Mouse (Mus musculus) bone marrow, adult 2 months (tissue): ENCODE data around the gene Spa17. TPM values are rescaled to one million over a fixed set of nuclear protein-coding genes. Genes with fewer than 3 reads are reported as not detected.
A peak's percentile ranks its signal among the peaks of the same experiment; 100 is the strongest.

Experiments used
- H3K27ac ChIP-seq: fragments of 200-500 bp; 2 replicates; pipeline ENCODE4 v1.5.1; 2012; ENCODE audit warnings: low read depth, mild to moderate bottlenecking, control low read depth, inconsistent platforms, low read length; ENCODE audit not compliant: control insufficient read depth, poor library complexity, insufficient read depth
- H3K4me1 ChIP-seq: fragments of 200-500 bp; 2 replicates; pipeline ENCODE4 v1.6.1; 2011; ENCODE audit warnings: low read length; ENCODE audit not compliant: control insufficient read depth, insufficient read depth
- H3K4me3 ChIP-seq: fragments of 200-500 bp; replicated peaks from 2 replicates; pipeline ENCODE3; 2011; ENCODE audit warnings: mild to moderate bottlenecking, low read depth, low read length, control low read depth; ENCODE audit not compliant: control insufficient read depth
- CTCF ChIP-seq: fragments of 200-500 bp; IDR thresholded peaks from 2 replicates; pipeline ENCODE4 v1.5.1; 2011; ENCODE audit warnings: low read length, control low read depth; ENCODE audit not compliant: control insufficient read depth, insufficient read depth
- POLR2A ChIP-seq: fragments of 200-500 bp; IDR thresholded peaks from 2 replicates; pipeline ENCODE4 v1.6.1; 2011; ENCODE audit warnings: low read depth, mild to moderate bottlenecking, control low read depth, low read length, borderline replicate concordance; ENCODE audit not compliant: control insufficient read depth
- WGBS: fragments of 180-500 bp; shearing (Covaris S2); methylation state at CpG from one replicate; pipeline ENCODE4 v1.1.7; 2018; 5-methylcytosine and 5-hydroxymethylcytosine counted together
- polyA plus RNA-seq: library from polyadenylated mRNA; stranded (reverse); fragments of >200 nt; gene quantifications from 2 replicates; pipeline ENCODE4 v1.2.4, GENCODE M21; 2011; ENCODE audit warnings: low replicate concordance; ENCODE audit not compliant: missing spikeins, insufficient read depth, insufficient read length

The Spa17 gene
- polyA plus RNA-seq, 1 experiment = 3.7 TPM

DNA sequence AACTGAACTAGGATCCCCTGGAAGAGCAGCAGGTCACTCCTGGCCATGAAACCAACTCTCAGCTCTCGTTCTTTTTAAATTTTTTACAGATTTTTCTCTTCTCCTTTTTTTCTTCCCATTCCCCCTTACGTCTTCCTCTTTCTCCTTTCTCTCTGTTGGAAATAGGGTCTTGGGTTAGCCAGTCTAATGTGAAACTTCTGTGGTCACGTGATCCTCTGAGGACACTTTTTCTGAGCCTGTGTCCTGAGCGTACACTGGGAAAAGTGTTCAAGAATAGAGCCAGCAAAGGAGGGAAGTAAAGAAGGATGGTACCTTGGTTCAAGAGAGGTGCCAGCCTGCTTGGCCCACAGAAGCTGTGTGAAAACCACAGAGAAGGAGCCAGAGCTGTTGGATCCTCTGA is 23.1 kb downstream of the Spa17 start:
- Histone ChIP-seq H3K4me3 (no peak overlapping the region), H3K4me1 (no peaks in the 10 kb centered on the region), H3K27ac (no peak overlapping the region)
- 45% methylated on average over 4 of the region's 4 CpGs for WGBS
- TF ChIP-seq CTCF = no peak

DNA sequence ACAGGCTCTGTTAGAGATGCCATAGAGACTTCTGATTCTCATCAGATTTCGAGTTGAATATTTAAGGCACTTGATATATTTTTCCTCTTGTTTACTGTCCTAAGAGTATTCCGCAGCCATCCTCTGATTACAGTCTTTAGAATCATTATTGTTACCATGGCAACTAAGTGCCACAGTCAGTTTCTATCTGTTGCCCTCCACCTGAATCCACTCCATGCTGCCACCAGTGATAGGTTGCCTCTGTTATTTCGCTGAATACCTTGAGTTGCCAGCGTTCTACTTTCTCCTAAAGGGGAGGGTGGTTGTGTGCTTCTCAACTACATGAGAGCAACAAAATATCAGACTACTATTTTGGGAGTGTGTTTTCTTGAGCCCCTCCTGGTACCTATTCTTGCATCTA is 26.8 kb downstream of the Spa17 start:
- Histone ChIP-seq H3K4me1 (no peaks in the 10 kb centered on the region), H3K4me3 (no peak overlapping the region), H3K27ac (no peak overlapping the region)
- 83% methylated on average over 4 of the region's 4 CpGs for WGBS
- TF ChIP-seq CTCF (no peak), POLR2A (no peak)

DNA sequence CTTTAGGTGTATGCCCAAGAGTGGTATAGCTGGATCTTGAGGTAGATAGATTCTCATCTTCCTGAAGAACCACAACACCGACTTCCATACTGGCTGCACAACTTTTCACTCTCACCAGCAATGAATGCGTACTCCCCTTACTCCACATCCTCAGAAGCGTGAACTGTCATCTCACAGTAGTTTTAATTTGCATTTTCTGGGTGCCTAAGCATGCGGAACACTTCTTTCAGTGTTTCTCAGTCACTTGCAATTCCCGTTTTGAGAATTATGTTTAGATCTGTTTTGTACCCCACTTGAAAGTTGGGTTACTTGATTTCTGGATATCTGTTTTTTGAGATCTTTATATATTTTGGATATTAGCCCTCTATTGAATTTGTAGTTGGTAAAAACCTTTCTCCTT is 29.9 kb downstream of the Spa17 start:
- WGBS = 75% methylated on average over 5 of the region's 5 CpGs
- TF ChIP-seq CTCF = no peak
- no peak for TF ChIP-seq POLR2A
- Histone ChIP-seq H3K27ac (no peak overlapping the region), H3K4me1 (no peaks in the 10 kb centered on the region), H3K4me3 (no peak overlapping the region)

DNA sequence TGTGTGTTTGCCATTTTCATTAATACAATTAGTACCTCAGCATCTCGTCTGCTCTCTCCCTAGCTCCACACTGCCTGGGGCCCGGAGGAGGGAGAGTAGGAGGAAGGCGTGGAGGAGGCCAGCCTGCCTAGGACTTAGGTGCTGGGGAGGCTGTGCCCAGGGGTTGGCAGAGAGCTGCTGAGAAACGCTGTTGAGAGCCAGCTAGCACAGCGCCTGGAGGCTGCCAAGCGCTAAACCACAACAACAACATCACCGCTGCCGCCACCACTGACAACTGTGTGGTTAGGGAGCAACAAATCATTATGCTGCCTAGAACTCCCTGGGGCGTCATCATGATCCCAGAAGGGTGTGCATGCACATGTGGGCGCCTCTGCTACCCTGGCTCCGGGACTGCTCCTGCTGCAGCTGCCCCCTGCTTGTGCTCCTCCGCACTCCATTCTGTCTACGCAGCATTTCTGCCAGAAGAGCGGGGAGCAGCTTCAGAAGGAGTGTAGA is 37.0 kb downstream of the Spa17 start:
- 2% methylated on average over 14 of the region's 14 CpGs for WGBS
- Histone ChIP-seq H3K4me1 (no peaks in the 10 kb centered on the region; the same call in 1 of the 2 replicates), H3K27ac (no peak overlapping the region), H3K4me3 (no peak overlapping the region)
- TF ChIP-seq POLR2A (no peak), CTCF (no peak)

DNA sequence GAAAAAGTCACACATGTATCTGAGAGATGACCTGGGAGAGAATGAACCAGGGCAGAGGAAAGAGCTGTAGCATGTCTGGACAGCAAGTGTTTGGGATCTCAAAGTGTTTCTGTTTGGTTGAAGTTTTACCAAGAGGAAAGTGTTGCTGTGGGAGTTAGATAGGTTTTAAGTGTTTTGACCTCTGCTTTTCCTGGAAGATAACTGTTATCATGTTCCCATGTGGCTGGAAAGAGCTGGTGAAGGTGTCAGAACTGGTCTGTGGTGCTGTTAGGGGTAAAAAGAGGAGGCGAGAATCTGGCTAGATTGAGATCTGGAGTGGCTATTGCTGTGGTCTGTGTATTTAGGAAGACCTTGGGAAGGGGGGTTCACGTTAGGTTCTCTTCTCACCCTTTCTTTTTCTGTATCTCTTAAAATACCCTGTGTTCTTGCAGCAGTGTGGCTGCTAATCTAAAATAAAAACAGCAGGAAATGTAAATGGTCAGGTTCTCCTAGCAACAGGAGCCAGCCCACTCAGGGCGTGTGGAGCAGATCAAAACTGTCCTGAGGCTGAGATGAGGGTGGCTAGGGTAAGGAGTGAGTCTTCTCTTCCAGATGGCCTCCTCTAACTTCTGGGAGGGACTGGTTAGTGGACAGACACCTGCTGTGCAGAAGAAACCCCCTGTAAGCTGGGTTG is 41.2 kb downstream of the Spa17 start:
- H3K27ac ChIP-seq = no peak overlapping the region

DNA sequence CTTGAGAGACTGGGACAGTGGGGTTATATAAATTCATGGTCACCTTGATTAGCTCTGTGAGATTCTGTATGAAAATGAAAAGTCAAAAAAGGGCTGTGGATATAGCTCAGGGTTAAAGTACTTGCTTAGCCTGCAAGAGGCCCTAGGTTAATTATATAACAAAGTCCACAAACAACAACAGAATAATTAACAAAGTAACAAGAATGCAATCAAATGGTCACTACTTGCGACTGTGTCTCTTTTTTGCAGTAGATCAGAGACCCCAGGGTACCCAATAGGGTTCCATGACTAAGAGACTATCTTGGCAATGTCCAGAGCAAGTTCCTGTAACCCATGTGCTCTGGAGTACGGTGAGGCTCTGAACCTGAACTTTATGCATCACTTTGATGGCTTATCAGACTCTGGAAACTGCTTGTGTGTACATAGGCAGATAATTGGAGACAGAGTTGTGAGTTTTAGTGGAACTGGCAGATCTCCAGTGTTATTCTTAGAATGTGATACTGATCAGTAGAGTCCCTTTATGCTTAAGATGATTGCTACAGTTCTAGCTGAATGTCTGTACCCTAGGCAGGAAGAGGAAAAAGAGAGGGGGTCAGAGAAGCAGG is 44.2 kb downstream of the Spa17 start:
- H3K4me3 ChIP-seq = no peak overlapping the region
- TF ChIP-seq POLR2A (no peak), CTCF (no peak)
- no peaks in the 10 kb centered on the region; the same call in 1 of the 2 replicates for H3K4me1 ChIP-seq
- no peak overlapping the region for H3K27ac ChIP-seq
- WGBS = 47% methylated on average over 2 of the region's 2 CpGs

More for the DNA sequence above, 41.2 kb downstream of the Spa17 start:
- TF ChIP-seq POLR2A = no peak
- TF ChIP-seq CTCF = no peak
- Histone ChIP-seq H3K4me1 (no peaks in the 10 kb centered on the region; the same call in 1 of the 2 replicates), H3K4me3 (no peak overlapping the region)
- WGBS = 26% methylated on average over 3 of the region's 3 CpGs

DNA sequence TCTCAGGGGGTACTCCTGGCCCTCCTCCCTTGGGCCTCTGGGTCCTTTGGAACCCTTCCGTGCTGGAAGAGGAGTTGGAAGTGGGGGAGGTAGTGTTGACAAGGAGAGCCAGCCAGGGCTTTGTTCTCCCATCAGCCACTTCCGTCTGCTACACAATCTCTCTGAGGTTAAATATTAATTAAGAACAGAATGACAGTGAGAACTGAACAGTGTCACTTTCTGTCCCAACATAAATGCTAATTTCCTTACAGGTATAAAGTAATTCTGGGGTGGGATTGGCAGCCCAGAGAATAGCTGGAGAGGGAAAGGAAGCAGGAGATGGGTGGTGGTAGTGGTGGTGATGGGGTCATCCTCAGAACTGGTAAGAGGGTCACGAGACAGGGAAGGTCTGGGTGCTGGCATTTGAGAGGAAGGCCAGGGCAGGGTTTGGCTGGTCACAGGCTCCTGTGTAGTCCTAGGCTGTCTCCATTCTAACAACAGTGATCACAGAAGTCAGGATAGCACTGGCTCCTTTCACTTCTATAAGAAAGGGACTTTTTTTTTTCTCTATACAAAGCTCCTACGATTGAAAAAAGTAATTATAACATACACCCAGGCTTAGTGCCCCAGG is 44.8 kb downstream of the Spa17 start:
- H3K4me1 ChIP-seq = no peaks in the 10 kb centered on the region; the same call in 1 of the 2 replicates
- no peak for TF ChIP-seq CTCF
- no peak for TF ChIP-seq POLR2A
- 24% methylated on average over 4 of the region's 4 CpGs for WGBS
- H3K4me3 ChIP-seq = no peak overlapping the region
- no peak overlapping the region for H3K27ac ChIP-seq

DNA sequence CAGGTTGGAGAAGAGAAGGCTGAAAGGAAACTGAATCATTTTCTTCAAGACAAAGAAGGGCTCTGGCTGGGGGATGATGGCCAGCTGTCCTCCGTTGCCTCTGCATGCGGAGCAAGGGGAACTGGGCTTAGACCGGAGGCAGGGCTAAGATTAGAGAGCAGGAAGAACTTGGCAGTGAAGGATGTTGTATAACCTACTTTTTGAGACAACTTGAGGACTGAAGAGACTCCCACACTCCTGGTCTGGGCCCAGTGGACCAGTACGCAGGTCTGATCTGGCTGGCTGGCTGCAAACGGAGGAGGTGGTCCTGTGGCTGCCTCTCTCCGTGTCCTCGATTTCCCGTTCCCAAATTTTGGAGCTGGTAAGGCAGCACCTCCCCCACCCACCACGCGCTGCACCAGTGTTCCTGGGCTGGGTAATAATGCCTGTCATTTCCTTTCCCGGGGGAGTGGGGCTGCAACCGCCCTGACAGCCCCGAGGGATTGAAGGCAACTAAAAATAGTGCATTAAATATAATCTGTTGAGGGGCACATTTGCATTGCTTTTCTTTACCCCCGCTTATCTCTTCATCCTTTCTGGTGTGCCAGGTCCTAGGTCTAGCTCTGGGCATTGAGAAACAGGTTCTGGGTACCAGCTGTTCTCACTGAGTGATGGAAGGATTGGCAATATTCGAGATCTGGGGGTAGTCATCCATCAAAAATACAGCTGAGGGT is 45.5 kb downstream of the Spa17 start:
- no peak for TF ChIP-seq CTCF
- TF ChIP-seq POLR2A = no peak
- H3K4me3 ChIP-seq = no peak overlapping the region
- H3K27ac ChIP-seq = peak overlapping the region; percentile 9; the same call in 1 of the 2 replicates
- no peaks in the 10 kb centered on the region; the same call in 1 of the 2 replicates for H3K4me1 ChIP-seq
- WGBS = 2% methylated on average over 15 of the region's 15 CpGs
